ENCODE assay signal across 18 mouse cellular contexts in genomic region chr5:88727593-88728144, GRCm38 (mm10). TPM values are rescaled to one million over a fixed set of nuclear protein-coding genes. Genes with fewer than 3 reads are reported as not detected.
DNase-seq lines count a peak whose midpoint lies in the region; ATAC-seq and TF ChIP-seq lines count a peak whose summit lies in the region.
"Had no signal": no experiment of that assay in that cellular context is flagged by ENCODE, and none has a peak within 500 bp of the region (broad histone marks: within the 10 kb centered on the region; RNA-seq: fewer than 3 reads in every experiment).

No protein-coding gene starts in this region.

- no peak for ATAC-seq in neural tube, embryonic 15.5 days (ENCODE audit: low FRiP score)
- ATAC-seq: forebrain, embryonic 15.5 days had no signal

- H3K27ac ChIP-seq in small intestine, adult 2 months (ENCODE audit: insufficient read depth, low read depth, low read length), result peak overlapping the region; percentile 76
- no peak overlapping the region for H3K27ac ChIP-seq in neural tube, embryonic 15.5 days (replicated peaks)
- H3K27ac ChIP-seq: forebrain, embryonic 15.5 days; hindbrain, embryonic 15.5 days; kidney, embryonic 15.5 days; limb, embryonic 15.5 days; midbrain, embryonic 12.5 days had no signal

- TF ChIP-seq CTCF in small intestine, adult 2 months (IDR thresholded peaks at IDR 0.05; ENCODE audit: extremely low read depth, insufficient read length, insufficient replicate concordance, low read depth, low read length), result no peak

- H3K4me2 ChIP-seq in neural tube, embryonic 15.5 days, result no peak overlapping the region
- H3K4me2 ChIP-seq: forebrain, embryonic 15.5 days; hindbrain, embryonic 15.5 days; kidney, embryonic 15.5 days; limb, embryonic 15.5 days; midbrain, embryonic 12.5 days had no signal

- 16% methylated on average over 3 of the region's 3 CpGs for WGBS in small intestine, adult 2 months
- WGBS in neural tube, embryonic 15.5 days, result 74% methylated on average over 3 of the region's 3 CpGs

- H3K27me3 ChIP-seq in small intestine, adult 2 months (ENCODE audit: control insufficient read depth, insufficient read depth, low read length), result no peaks in the 10 kb centered on the region
- H3K27me3 ChIP-seq in neural tube, embryonic 15.5 days (replicated peaks), result no peaks in the 10 kb centered on the region
- H3K27me3 ChIP-seq: forebrain, embryonic 15.5 days; hindbrain, embryonic 15.5 days; kidney, embryonic 15.5 days; limb, embryonic 15.5 days; midbrain, embryonic 12.5 days had no signal

- peaks cover 2% of the 10 kb centered on the region; the same call in 1 of the 2 replicates for H3K36me3 ChIP-seq in small intestine, adult 2 months (ENCODE audit: control insufficient read depth, insufficient read depth, low read length)
- no peaks in the 10 kb centered on the region for H3K36me3 ChIP-seq in neural tube, embryonic 15.5 days
- H3K36me3 ChIP-seq: forebrain, embryonic 15.5 days; hindbrain, embryonic 15.5 days; limb, embryonic 15.5 days; midbrain, embryonic 12.5 days had no signal

- peak; percentile 39 for DNase-seq in kidney, adult 9 months
- DNase-seq in kidney, postnatal 25 days, result no peak
- peak; percentile 40 for DNase-seq in CD4-positive, CD25-positive, alpha-beta regulatory T cell, adult 2 months (ENCODE audit: low read depth, low spot score)
- peak; percentile 52 for DNase-seq in induced T-regulatory cell, adult 2 months (ENCODE audit: low read depth)
- DNase-seq in cerebellum, postnatal 10 days, result no peak
- DNase-seq: adrenal gland, postnatal 14 days; cerebellum, adult 11-12 months; heart, postnatal 10 days; lung, postnatal 36 days; thymus, adult 18-20 months had no signal

- H3K4me3 ChIP-seq in small intestine, adult 2 months (ENCODE audit: low read depth, low read length), result no peak overlapping the region
- no peak overlapping the region for H3K4me3 ChIP-seq in neural tube, embryonic 15.5 days (replicated peaks)
- H3K4me3 ChIP-seq: erythroblast, embryonic 14.5 days; forebrain, embryonic 15.5 days; hindbrain, embryonic 15.5 days; kidney, embryonic 15.5 days; limb, embryonic 15.5 days; midbrain, embryonic 12.5 days had no signal

- no peak for TF ChIP-seq POLR2A in small intestine, adult 2 months (IDR thresholded peaks at IDR 0.05; ENCODE audit: low read depth, low read length)

- H3K9me3 ChIP-seq in neural tube, embryonic 15.5 days (replicated peaks), result no peaks in the 10 kb centered on the region
- H3K9me3 ChIP-seq: forebrain, embryonic 15.5 days; hindbrain, embryonic 15.5 days; kidney, embryonic 15.5 days; limb, embryonic 15.5 days; midbrain, embryonic 12.5 days had no signal

- no peak overlapping the region for H3K9ac ChIP-seq in neural tube, embryonic 15.5 days (replicated peaks)
- H3K9ac ChIP-seq: forebrain, embryonic 15.5 days; hindbrain, embryonic 15.5 days; kidney, embryonic 15.5 days; limb, embryonic 15.5 days; midbrain, embryonic 12.5 days had no signal

- H3K4me1 ChIP-seq in small intestine, adult 2 months (ENCODE audit: control insufficient read depth, insufficient read depth, insufficient read length, low read length), result peaks cover 8% of the 10 kb centered on the region
- peaks cover 14% of the 10 kb centered on the region for H3K4me1 ChIP-seq in neural tube, embryonic 15.5 days

RNA-seq across cellular contexts. Expression of gene Mob1b, which starts 7.0 kb away (rescaled TPM):
- 0.79 and 2.2 TPM in 2 replicates for polyA plus RNA-seq in small intestine, adult 2 months (2012; rRNA removed)
- polyA plus RNA-seq in neural tube, embryonic 15.5 days (2015; fragmentation: Nextera tagmentation; extraction: Ambion mirVana), result 7.8 and 8.3 TPM in 2 replicates

RNA-seq across cellular contexts. Expression of gene Dck, which starts 37.1 kb away (rescaled TPM):
- polyA plus RNA-seq in small intestine, adult 2 months (2012; rRNA removed), result 1.1 and 1.3 TPM in 2 replicates
- polyA plus RNA-seq in neural tube, embryonic 15.5 days (2015; fragmentation: Nextera tagmentation; extraction: Ambion mirVana), result 41.8 and 50.2 TPM in 2 replicates

RNA-seq across cellular contexts. Expression of gene Grsf1, which starts 51.7 kb away (rescaled TPM):
- polyA plus RNA-seq in small intestine, adult 2 months (2012; rRNA removed), result 13.9 and 22.3 TPM in 2 replicates
- polyA plus RNA-seq in neural tube, embryonic 15.5 days (2015; fragmentation: Nextera tagmentation; extraction: Ambion mirVana), result 53.1 and 53.4 TPM in 2 replicates

Comparison
In these comparisons a context has a peak if more than half of its experiments do, and no peak if none do; other contexts are left out.
1. DNase-seq: peak in kidney, adult 9 months (single experiment), CD4-positive, CD25-positive, alpha-beta regulatory T cell, adult 2 months (single experiment) and induced T-regulatory cell, adult 2 months (single experiment); none in kidney, postnatal 25 days (0 of 2) and cerebellum, postnatal 10 days (0 of 2).
2. RNA of gene Dck, which starts 37.1 kb away (polyA plus RNA-seq): 41.8 to 50.2 TPM in neural tube, embryonic 15.5 days; 1.1 to 1.3 TPM in small intestine, adult 2 months; every median in the first group is over 10 times any median in the second.